Mouse (Mus musculus): Measurements from ENCODE around the gene Sv2b. TPM values are rescaled to one million over a fixed set of nuclear protein-coding genes. Genes with fewer than 3 reads are reported as not detected.
A peak's percentile ranks its signal among the peaks of the same experiment; 100 is the strongest.
"Not testable (repeated sequence)": the region's sequence is repeated elsewhere in the genome, so short reads cannot be mapped to it uniquely, and the experiment has no call there.

Gene Sv2b
- polyA plus RNA-seq, 1 experiment from 2014 or later = 10.4 TPM

GRCm38 (mm10) chr7:75325273-75325672 is 16.2 kb upstream of the Sv2b start:
- ATAC-seq = no peak
- Histone ChIP-seq H3K4me2 (ENCODE audit: low read length) (no peak overlapping the region), H3K4me3 (ENCODE audit: low read depth, low read length) (no peak overlapping the region), H3K9me3 (replicated peaks; ENCODE audit: control insufficient read depth, low read length, poor library complexity, severe bottlenecking) (no peaks in the 10 kb centered on the region), H3K27me3 (ENCODE audit: control insufficient read depth, insufficient read depth, low read depth, low read length) (no peaks in the 10 kb centered on the region), H3K27ac (ENCODE audit: low read length) (no peak overlapping the region), H3K9ac (ENCODE audit: low read depth, low read length) (no peak overlapping the region), H3K4me1 (ENCODE audit: control insufficient read depth, insufficient read depth, low read length) (peaks cover 13% of the 10 kb centered on the region), H3K36me3 (ENCODE audit: control insufficient read depth, insufficient read depth, low read length) (no peaks in the 10 kb centered on the region)
- 93% methylated on average over 1 of the region's 1 CpGs for WGBS

GRCm38 (mm10) chr7:75322742-75323141 is 13.7 kb upstream of the Sv2b start:
- H3K27me3 ChIP-seq (ENCODE audit: control insufficient read depth, insufficient read depth, low read depth, low read length); H3K36me3 ChIP-seq (ENCODE audit: control insufficient read depth, insufficient read depth, low read length); ATAC-seq; H3K9ac ChIP-seq (ENCODE audit: low read depth, low read length); H3K27ac ChIP-seq (ENCODE audit: low read length); H3K9me3 ChIP-seq (replicated peaks; ENCODE audit: control insufficient read depth, low read length, poor library complexity, severe bottlenecking); H3K4me3 ChIP-seq (ENCODE audit: low read depth, low read length); H3K4me2 ChIP-seq (ENCODE audit: low read length); H3K4me1 ChIP-seq (ENCODE audit: control insufficient read depth, insufficient read depth, low read length): not testable (repeated sequence)
- WGBS = 91% methylated on average over 3 of the region's 3 CpGs

GRCm38 (mm10) chr7:75320009-75320408 is 10.9 kb upstream of the Sv2b start:
- Histone ChIP-seq H3K4me2 (ENCODE audit: low read length) (no peak overlapping the region), H3K27me3 (ENCODE audit: control insufficient read depth, insufficient read depth, low read depth, low read length) (no peaks in the 10 kb centered on the region), H3K4me3 (ENCODE audit: low read depth, low read length) (no peak overlapping the region), H3K4me1 (ENCODE audit: control insufficient read depth, insufficient read depth, low read length) (no peaks in the 10 kb centered on the region), H3K9me3 (replicated peaks; ENCODE audit: control insufficient read depth, low read length, poor library complexity, severe bottlenecking) (no peaks in the 10 kb centered on the region), H3K36me3 (ENCODE audit: control insufficient read depth, insufficient read depth, low read length) (no peaks in the 10 kb centered on the region), H3K27ac (ENCODE audit: low read length) (no peak overlapping the region), H3K9ac (ENCODE audit: low read depth, low read length) (no peak overlapping the region)
- no peak for ATAC-seq

- no peaks in the 10 kb centered on the region for H3K36me3 ChIP-seq (ENCODE audit: control insufficient read depth, insufficient read depth, low read length)
- no peak overlapping the region for H3K9ac ChIP-seq (ENCODE audit: low read depth, low read length)
- no peaks in the 10 kb centered on the region for H3K9me3 ChIP-seq (replicated peaks; ENCODE audit: control insufficient read depth, low read length, poor library complexity, severe bottlenecking)
- ATAC-seq = no peak
- no peak overlapping the region for H3K27ac ChIP-seq (ENCODE audit: low read length)
- H3K4me2 ChIP-seq (ENCODE audit: low read length) = no peak overlapping the region
- no peaks in the 10 kb centered on the region for H3K4me1 ChIP-seq (ENCODE audit: control insufficient read depth, insufficient read depth, low read length)
- 93% methylated on average over 1 of the region's 1 CpGs for WGBS
- H3K4me3 ChIP-seq (ENCODE audit: low read depth, low read length) = no peak overlapping the region
- H3K27me3 ChIP-seq (ENCODE audit: control insufficient read depth, insufficient read depth, low read depth, low read length) = no peaks in the 10 kb centered on the region
Measured at GRCm38 (mm10) chr7:75318320-75318719, 9.3 kb upstream of the Sv2b start.

GRCm38 (mm10) chr7:75314873-75315272 is 5.8 kb upstream of the Sv2b start:
- no peak overlapping the region for H3K4me3 ChIP-seq (ENCODE audit: low read depth, low read length)
- no peak overlapping the region for H3K9ac ChIP-seq (ENCODE audit: low read depth, low read length)
- H3K36me3 ChIP-seq (ENCODE audit: control insufficient read depth, insufficient read depth, low read length) = no peaks in the 10 kb centered on the region
- no peak overlapping the region for H3K27ac ChIP-seq (ENCODE audit: low read length)
- ATAC-seq = no peak
- H3K4me1 ChIP-seq (ENCODE audit: control insufficient read depth, insufficient read depth, low read length) = no peaks in the 10 kb centered on the region
- 0 out of 2 replicates have a peak, but pooled peaks cover 4% of the 10 kb centered on the region for H3K27me3 ChIP-seq (ENCODE audit: control insufficient read depth, insufficient read depth, low read depth, low read length)
- no peaks in the 10 kb centered on the region for H3K9me3 ChIP-seq (replicated peaks; ENCODE audit: control insufficient read depth, low read length, poor library complexity, severe bottlenecking)
- H3K4me2 ChIP-seq (ENCODE audit: low read length) = no peak overlapping the region
- WGBS = 60% methylated on average over 5 of the region's 5 CpGs

GRCm38 (mm10) chr7:75309570-75309969 is 508 bp upstream of the Sv2b start:
- WGBS = 72% methylated on average over 8 of the region's 8 CpGs
- ATAC-seq = no peak

GRCm38 (mm10) chr7:75308140-75308456 is 964 bp downstream of the Sv2b start:
- Histone ChIP-seq H3K4me1 (ENCODE audit: control insufficient read depth, insufficient read depth, low read length) (peaks cover 11% of the 10 kb centered on the region), H3K27me3 (ENCODE audit: control insufficient read depth, insufficient read depth, low read depth, low read length) (peaks cover 18% of the 10 kb centered on the region), H3K4me3 (ENCODE audit: low read depth, low read length) (peak overlapping the region; percentile 54), H3K4me2 (ENCODE audit: low read length) (peak overlapping the region; percentile 98), H3K9ac (ENCODE audit: low read depth, low read length) (peak overlapping the region; percentile 67), H3K27ac (ENCODE audit: low read length) (no peak overlapping the region), H3K36me3 (ENCODE audit: control insufficient read depth, insufficient read depth, low read length) (no peaks in the 10 kb centered on the region), H3K9me3 (replicated peaks; ENCODE audit: control insufficient read depth, low read length, poor library complexity, severe bottlenecking) (no peaks in the 10 kb centered on the region)
- no peak for ATAC-seq
- WGBS = 3% methylated on average over 8 of the region's 8 CpGs

More at GRCm38 (mm10) chr7:75309570-75309969, 508 bp upstream of the Sv2b start:
- H3K36me3 ChIP-seq (ENCODE audit: control insufficient read depth, insufficient read depth, low read length) = no peaks in the 10 kb centered on the region
- H3K27ac ChIP-seq (ENCODE audit: low read length) = no peak overlapping the region
- no peak overlapping the region for H3K9ac ChIP-seq (ENCODE audit: low read depth, low read length)
- H3K4me3 ChIP-seq (ENCODE audit: low read depth, low read length) = no peak overlapping the region
- H3K4me2 ChIP-seq (ENCODE audit: low read length) = no peak overlapping the region
- peaks cover 11% of the 10 kb centered on the region for H3K4me1 ChIP-seq (ENCODE audit: control insufficient read depth, insufficient read depth, low read length)
- peaks cover 18% of the 10 kb centered on the region for H3K27me3 ChIP-seq (ENCODE audit: control insufficient read depth, insufficient read depth, low read depth, low read length)
- H3K9me3 ChIP-seq (replicated peaks; ENCODE audit: control insufficient read depth, low read length, poor library complexity, severe bottlenecking) = no peaks in the 10 kb centered on the region

- Histone ChIP-seq H3K4me1 (ENCODE audit: control insufficient read depth, insufficient read depth, low read length) (peaks cover 11% of the 10 kb centered on the region), H3K9me3 (replicated peaks; ENCODE audit: control insufficient read depth, low read length, poor library complexity, severe bottlenecking) (no peaks in the 10 kb centered on the region), H3K27me3 (ENCODE audit: control insufficient read depth, insufficient read depth, low read depth, low read length) (peaks cover 18% of the 10 kb centered on the region), H3K4me2 (ENCODE audit: low read length) (peak overlapping the region; percentile 98), H3K4me3 (ENCODE audit: low read depth, low read length) (peak overlapping the region; percentile 54), H3K27ac (ENCODE audit: low read length) (no peak overlapping the region), H3K9ac (ENCODE audit: low read depth, low read length) (peak overlapping the region; percentile 67), H3K36me3 (ENCODE audit: control insufficient read depth, insufficient read depth, low read length) (no peaks in the 10 kb centered on the region)
- WGBS = 45% methylated on average over 8 of the region's 8 CpGs
- no peak for ATAC-seq
Measured at GRCm38 (mm10) chr7:75307570-75308087, 1.4 kb downstream of the Sv2b start.

- no peak overlapping the region for H3K4me2 ChIP-seq (ENCODE audit: low read length)
- H3K4me1 ChIP-seq (ENCODE audit: control insufficient read depth, insufficient read depth, low read length) = peaks cover 11% of the 10 kb centered on the region
- no peak for ATAC-seq
- H3K27me3 ChIP-seq (ENCODE audit: control insufficient read depth, insufficient read depth, low read depth, low read length) = peaks cover 18% of the 10 kb centered on the region
- WGBS = 76% methylated on average over 9 of the region's 9 CpGs
- no peak overlapping the region for H3K9ac ChIP-seq (ENCODE audit: low read depth, low read length)
- H3K4me3 ChIP-seq (ENCODE audit: low read depth, low read length) = no peak overlapping the region
- no peak overlapping the region for H3K27ac ChIP-seq (ENCODE audit: low read length)
- no peaks in the 10 kb centered on the region for H3K36me3 ChIP-seq (ENCODE audit: control insufficient read depth, insufficient read depth, low read length)
- no peaks in the 10 kb centered on the region for H3K9me3 ChIP-seq (replicated peaks; ENCODE audit: control insufficient read depth, low read length, poor library complexity, severe bottlenecking)
Measured at GRCm38 (mm10) chr7:75305901-75306465, 3.1 kb downstream of the Sv2b start.

All from midbrain, embryonic 16.5 days (tissue).